Mouse (Mus musculus) hindbrain, embryonic 14.5 days (tissue): ENCODE data around the gene Chad. TPM values are rescaled to one million over a fixed set of nuclear protein-coding genes. Genes with fewer than 3 reads are reported as not detected.

Source experiments
- ATAC-seq: fragments of 200-750 bp; cut with Nextera tagmentation; 2 replicates; pipeline ENCODE4 v1.8.0; 2017; ENCODE audit warnings: moderate number of reproducible peaks, mild to moderate bottlenecking, moderate TSS enrichment, moderate library complexity; ENCODE audit not compliant: low FRiP score
- DNase-seq: peaks from one replicate; pipeline ENCODE4 v3.0.0-alpha.2; 2015; ENCODE audit warnings: low spot score
- H3K27ac ChIP-seq: fragments of 300-500 bp; sonication (generic); 2 replicates; pipeline ENCODE4 v1.5.1; 2014; ENCODE audit warnings: mild to moderate bottlenecking, moderate library complexity
- H3K27me3 ChIP-seq: fragments of 300-500 bp; sonication (generic); 2 replicates; pipeline ENCODE4 v1.6.1; 2014; ENCODE audit warnings: mild to moderate bottlenecking, low read length, mixed read lengths; ENCODE audit not compliant: control insufficient read depth, insufficient read depth
- H3K36me3 ChIP-seq: fragments of 300-500 bp; sonication (generic); replicated peaks from 2 replicates; pipeline ENCODE4 v1.6.1; 2014; ENCODE audit not compliant: control insufficient read depth, insufficient read depth
- H3K4me1 ChIP-seq: fragments of 300-500 bp; sonication (generic); replicated peaks from 2 replicates; pipeline ENCODE4 v1.6.1; 2014; ENCODE audit warnings: antibody characterized with exemption, low read length, mixed read lengths; ENCODE audit not compliant: control insufficient read depth, insufficient read depth
- H3K4me2 ChIP-seq: fragments of 300-500 bp; sonication (generic); replicated peaks from 2 replicates; pipeline ENCODE4 v1.6.1; 2014; ENCODE audit warnings: mild to moderate bottlenecking, moderate library complexity
- H3K4me3 ChIP-seq: fragments of 300-500 bp; sonication (generic); replicated peaks from 2 replicates; pipeline ENCODE4 v1.5.1; 2014; ENCODE audit warnings: mild to moderate bottlenecking, low read length
- H3K9ac ChIP-seq: fragments of 300-500 bp; sonication (generic); 2 replicates; pipeline ENCODE4 v1.6.1; 2014
- H3K9me3 ChIP-seq: fragments of 300-500 bp; sonication (generic); 2 replicates; pipeline ENCODE4 v1.6.1; 2016; ENCODE audit warnings: low read length; ENCODE audit not compliant: control insufficient read depth
- WGBS: fragments of 180-500 bp; shearing (Covaris S2); extraction: QIAGEN DNeasy Blood & Tissue Kit; methylation state at CpG from one replicate; pipeline ENCODE4 v1.1.7; 2014; 5-methylcytosine and 5-hydroxymethylcytosine counted together
- polyA plus RNA-seq: library from polyadenylated mRNA; unstranded; fragments of >200 nt; fragmentation: Nextera tagmentation; extraction: Ambion mirVana; gene quantifications from 2 replicates; pipeline ENCODE4 v1.2.1, GENCODE M21; 2014

Gene Chad
- polyA plus RNA-seq, result 0.15 and 0.37 TPM in 2 replicates

- H3K27me3 ChIP-seq, result peaks cover 32% of the 10 kb centered on the region
- WGBS, result 3% methylated on average over 35 of the region's 35 CpGs
- peak; percentile 27; the same call in 1 of the 2 replicates for ATAC-seq
- peak within 1 kb of the TSS; percentile 22 for H3K4me3 ChIP-seq
- H3K4me1 ChIP-seq, result peaks cover 10% of the 10 kb centered on the region; the same call in 1 of the 2 replicates
- peak within 1 kb of the TSS; percentile 51 for H3K4me2 ChIP-seq
- DNase-seq, result no peak
- H3K9ac ChIP-seq, result peak within 1 kb of the TSS; percentile 34; the same call in 1 of the 2 replicates
- H3K36me3 ChIP-seq, result no peaks in the 10 kb centered on the region
- H3K9me3 ChIP-seq, result no peaks in the 10 kb centered on the region
- H3K27ac ChIP-seq, result no peak within 1 kb of the TSS
Measured at GRCm38 (mm10) chr11:94564437-94565150, at the start of gene Chad. Gene Chad (plus strand): TSS chr11:94565047.

DNA sequence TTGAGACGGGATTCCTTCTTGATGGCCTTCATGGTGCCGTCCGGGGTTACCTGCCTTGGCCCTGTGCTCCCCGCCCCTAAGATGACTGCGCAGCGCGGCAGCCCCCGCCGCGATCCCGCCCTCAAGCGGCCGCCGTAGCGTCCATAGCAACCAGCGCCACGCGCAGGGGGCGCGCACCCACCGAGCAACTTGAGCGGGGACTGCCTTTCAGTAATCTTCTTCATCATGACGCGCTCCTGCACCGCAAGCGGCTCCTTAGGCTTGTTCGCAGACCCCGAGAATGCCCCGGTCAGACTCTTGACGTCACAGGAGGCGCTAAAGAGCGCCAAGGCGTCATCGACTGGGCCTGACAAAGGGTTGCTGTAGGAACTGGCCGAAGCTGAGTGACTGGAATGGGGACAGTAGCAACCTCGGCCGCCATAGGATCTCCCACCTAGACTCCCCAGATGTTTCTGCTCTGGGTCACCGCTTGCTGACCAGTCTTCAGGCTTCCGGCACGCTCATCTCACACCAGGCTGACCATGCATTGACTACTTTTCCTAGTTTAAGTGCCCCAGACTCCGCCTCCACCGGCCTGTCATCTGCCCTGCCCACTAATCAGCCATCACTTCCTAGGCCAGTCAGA is 43.5 kb upstream of the Chad start, which contains the start of gene Mycbpap:
Mycbpap (minus strand) TSS at position 524 of the 625 bp plus-strand sequence.
- ATAC-seq (peak; percentile 74), DNase-seq (peak; percentile 71)
- H3K36me3 ChIP-seq, result no peaks in the 10 kb centered on the region
- H3K4me3 ChIP-seq, result peak within 1 kb of the TSS; percentile 43
- peak within 1 kb of the TSS; percentile 79 for H3K4me2 ChIP-seq
- H3K4me1 ChIP-seq, result no peaks in the 10 kb centered on the region
- H3K9ac ChIP-seq, result peak within 1 kb of the TSS; percentile 55
- no peaks in the 10 kb centered on the region for H3K9me3 ChIP-seq
- 1% methylated on average over 42 of the region's 42 CpGs for WGBS
- no peaks in the 10 kb centered on the region for H3K27me3 ChIP-seq
- H3K27ac ChIP-seq, result peak within 1 kb of the TSS; percentile 3; the same call in 1 of the 2 replicates

GRCm38 (mm10) chr11:94526171-94526879 is 38.5 kb upstream of the Chad start:
- no peak overlapping the region for H3K4me3 ChIP-seq
- H3K36me3 ChIP-seq, result no peaks in the 10 kb centered on the region
- no peak overlapping the region for H3K27ac ChIP-seq
- no peak overlapping the region for H3K4me2 ChIP-seq
- H3K9ac ChIP-seq, result no peak overlapping the region
- H3K4me1 ChIP-seq, result no peaks in the 10 kb centered on the region
- DNase-seq, result no peak
- 41% methylated on average over 9 of the region's 9 CpGs for WGBS
- ATAC-seq, result no peak
- no peaks in the 10 kb centered on the region for H3K9me3 ChIP-seq
- no peaks in the 10 kb centered on the region for H3K27me3 ChIP-seq

DNA sequence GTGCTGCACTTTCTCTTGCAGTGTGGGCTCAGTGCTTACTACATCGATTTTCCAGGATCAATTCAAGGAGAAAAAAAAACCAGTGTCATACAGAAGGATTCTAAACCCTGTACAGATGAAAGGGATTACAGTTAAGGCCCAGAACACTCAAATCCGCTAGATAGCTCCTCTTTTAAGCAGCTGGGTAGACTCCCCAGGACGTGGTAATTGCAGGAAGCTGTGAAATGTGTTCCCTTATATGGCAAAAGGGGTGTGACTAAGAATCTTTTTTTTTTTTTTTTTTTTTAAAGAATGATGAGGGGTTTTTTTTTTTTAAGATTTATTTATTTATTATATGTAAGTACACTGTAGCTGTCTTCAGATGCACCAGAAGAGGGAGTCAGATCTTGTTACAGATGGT is 36.0 kb upstream of the Chad start:
- Histone ChIP-seq H3K4me2 (no peak overlapping the region), H3K27me3 (no peaks in the 10 kb centered on the region), H3K9me3 (no peaks in the 10 kb centered on the region), H3K36me3 (no peaks in the 10 kb centered on the region), H3K9ac (no peak overlapping the region), H3K27ac (no peak overlapping the region), H3K4me1 (no peaks in the 10 kb centered on the region), H3K4me3 (no peak overlapping the region)
- 56% methylated on average over 3 of the region's 3 CpGs for WGBS
- no peak for ATAC-seq
- no peak for DNase-seq

GRCm38 (mm10) chr11:94533171-94533570 is 31.7 kb upstream of the Chad start:
- no peak for DNase-seq
- Histone ChIP-seq H3K27ac (no peak overlapping the region), H3K36me3 (no peaks in the 10 kb centered on the region), H3K9ac (no peak overlapping the region), H3K4me3 (no peak overlapping the region), H3K4me1 (no peaks in the 10 kb centered on the region), H3K9me3 (no peaks in the 10 kb centered on the region), H3K27me3 (no peaks in the 10 kb centered on the region), H3K4me2 (no peak overlapping the region)
- no peak for ATAC-seq
- 74% methylated on average over 8 of the region's 8 CpGs for WGBS

GRCm38 (mm10) chr11:94538733-94539292 is 26.0 kb upstream of the Chad start:
- H3K27me3 ChIP-seq, result no peaks in the 10 kb centered on the region
- H3K36me3 ChIP-seq, result peaks cover 6% of the 10 kb centered on the region; the same call in 1 of the 2 replicates
- no peaks in the 10 kb centered on the region for H3K4me1 ChIP-seq
- no peaks in the 10 kb centered on the region for H3K9me3 ChIP-seq
- 71% methylated on average over 8 of the region's 8 CpGs for WGBS
- H3K27ac ChIP-seq, result no peak overlapping the region
- H3K4me2 ChIP-seq, result no peak overlapping the region
- no peak for DNase-seq
- H3K9ac ChIP-seq, result no peak overlapping the region
- H3K4me3 ChIP-seq, result no peak overlapping the region
- ATAC-seq, result no peak

- 84% methylated on average over 6 of the region's 7 CpGs for WGBS
Measured at GRCm38 (mm10) chr11:94539761-94540160, 25.1 kb upstream of the Chad start.

GRCm38 (mm10) chr11:94542400-94542799 is 22.4 kb upstream of the Chad start:
- WGBS, result 91% methylated on average over 4 of the region's 4 CpGs
- Histone ChIP-seq H3K36me3 (peaks cover 6% of the 10 kb centered on the region; the same call in 1 of the 2 replicates), H3K27ac (no peak overlapping the region)

More at GRCm38 (mm10) chr11:94539761-94540160, 25.1 kb upstream of the Chad start:
- H3K9me3 ChIP-seq, result no peaks in the 10 kb centered on the region
- no peak overlapping the region for H3K4me2 ChIP-seq
- H3K27ac ChIP-seq, result no peak overlapping the region
- no peak overlapping the region for H3K9ac ChIP-seq
- H3K27me3 ChIP-seq, result no peaks in the 10 kb centered on the region
- peaks cover 6% of the 10 kb centered on the region; the same call in 1 of the 2 replicates for H3K36me3 ChIP-seq
- ATAC-seq (no peak), DNase-seq (no peak)
- H3K4me1 ChIP-seq, result no peaks in the 10 kb centered on the region
- no peak overlapping the region for H3K4me3 ChIP-seq

GRCm38 (mm10) chr11:94543344-94543743 is 21.5 kb upstream of the Chad start:
- peaks cover 5% of the 10 kb centered on the region for H3K4me1 ChIP-seq
- H3K36me3 ChIP-seq, result peaks cover 6% of the 10 kb centered on the region; the same call in 1 of the 2 replicates
- DNase-seq (no peak), ATAC-seq (no peak)
- H3K4me2 ChIP-seq, result no peak overlapping the region
- H3K27me3 ChIP-seq, result no peaks in the 10 kb centered on the region
- no peak overlapping the region for H3K27ac ChIP-seq
- H3K9me3 ChIP-seq, result no peaks in the 10 kb centered on the region
- H3K9ac ChIP-seq, result no peak overlapping the region
- no peak overlapping the region for H3K4me3 ChIP-seq
- WGBS, result 83% methylated on average over 12 of the region's 12 CpGs

More at GRCm38 (mm10) chr11:94542400-94542799, 22.4 kb upstream of the Chad start:
- H3K4me3 ChIP-seq, result no peak overlapping the region
- no peak for DNase-seq
- ATAC-seq, result no peak
- H3K9ac ChIP-seq, result no peak overlapping the region
- H3K27me3 ChIP-seq, result no peaks in the 10 kb centered on the region
- H3K4me1 ChIP-seq, result no peaks in the 10 kb centered on the region
- no peaks in the 10 kb centered on the region for H3K9me3 ChIP-seq
- no peak overlapping the region for H3K4me2 ChIP-seq
